Mouse (Mus musculus): Measurements from ENCODE around the gene Zbtb42.

Gene Zbtb42

DNA sequence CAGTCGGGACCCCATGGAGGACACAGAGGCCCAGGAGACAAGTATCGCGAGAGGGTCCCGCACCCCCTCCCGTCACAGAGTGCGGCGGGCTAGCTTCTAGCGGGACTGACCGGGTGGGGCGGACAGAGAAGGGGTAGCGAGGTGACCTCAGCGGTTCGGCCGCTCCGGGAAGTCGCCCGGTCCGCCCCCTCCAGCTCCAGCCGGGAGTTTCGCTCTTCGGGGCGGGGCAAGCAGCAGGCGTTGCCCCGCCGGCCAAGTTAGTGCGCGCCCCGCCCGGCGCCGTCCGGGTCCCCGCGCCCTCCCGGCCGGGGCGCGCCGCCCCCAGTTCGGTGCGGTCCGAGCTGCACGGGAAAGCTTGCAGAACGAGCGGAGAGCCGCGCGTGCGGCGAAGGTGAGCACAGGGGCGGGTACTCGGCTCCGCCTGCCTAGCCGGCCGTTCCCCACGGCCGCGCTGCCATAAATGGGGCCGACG is at the start of gene Zbtb42:
TSS of gene Zbtb42 (plus strand) at position 274 of the 472 bp plus-strand sequence.
- DNase-seq (ENCODE audit: low read depth, low spot score), result no peak

DNA sequence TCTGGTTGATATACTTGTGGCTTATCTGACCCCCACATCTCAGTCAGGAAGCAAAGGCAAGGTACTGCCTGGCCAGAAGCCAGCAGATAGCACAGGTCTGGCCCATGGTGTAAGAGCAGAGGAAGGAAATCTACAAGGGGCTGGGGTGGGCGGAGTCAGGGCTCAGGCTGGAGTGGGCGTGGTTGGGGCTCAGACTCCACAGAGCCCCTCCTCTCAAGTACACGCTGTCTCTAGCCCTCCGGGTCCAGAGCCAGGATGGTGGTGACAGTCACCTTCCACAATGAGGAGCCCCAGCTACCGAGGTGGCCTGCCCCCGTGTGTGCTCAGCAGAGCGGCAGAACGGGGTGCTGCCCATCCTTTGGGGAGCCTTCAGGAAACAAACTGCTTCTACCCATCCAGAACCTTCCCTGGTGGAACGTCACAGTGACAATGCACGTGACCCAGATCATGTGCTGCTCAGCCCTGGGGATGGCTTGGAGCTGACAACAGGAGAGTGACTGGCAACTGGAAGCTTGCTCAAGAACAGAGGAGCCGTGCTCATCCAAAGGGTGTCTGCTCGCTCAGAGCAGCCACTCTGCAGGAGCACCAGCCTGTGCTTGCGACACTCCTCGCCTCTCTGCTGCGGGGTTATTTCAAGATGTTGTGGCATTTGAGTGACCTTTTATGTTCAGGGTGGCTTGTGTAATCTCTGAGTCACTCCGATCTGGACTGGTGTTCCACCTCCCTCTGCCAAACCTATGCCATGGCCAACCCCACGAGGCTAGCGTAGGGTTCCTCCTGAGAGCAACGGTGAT is 49.5 kb upstream of the Zbtb42 start:
- DNase-seq (ENCODE audit: low read depth, low spot score), result no peak

GRCm38 (mm10) chr12:112630029-112630428 is 48.6 kb upstream of the Zbtb42 start:
- no peak for DNase-seq (ENCODE audit: low read depth, low spot score)

GRCm38 (mm10) chr12:112630796-112631195 is 47.8 kb upstream of the Zbtb42 start:
- DNase-seq (ENCODE audit: low read depth, low spot score), result no peak

DNA sequence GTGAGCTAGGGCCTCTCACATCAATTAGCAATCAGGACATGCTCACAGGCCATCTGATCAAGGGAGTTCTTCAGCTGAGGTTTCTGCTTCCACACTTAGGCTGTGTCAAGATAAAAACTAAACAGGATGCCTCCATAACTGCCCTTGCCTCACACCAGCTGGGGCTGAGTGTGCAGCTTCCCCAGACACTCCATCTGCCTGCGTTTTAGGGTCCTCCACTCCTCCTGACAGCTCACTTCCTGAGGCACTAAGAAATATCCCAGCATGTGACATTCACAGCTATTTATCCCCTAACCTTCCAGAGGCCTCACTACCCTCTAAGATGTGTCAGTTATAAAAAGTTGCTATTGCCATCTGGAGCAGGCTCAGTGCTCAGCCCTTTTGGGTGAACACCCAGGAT is 47.2 kb upstream of the Zbtb42 start:
- no peak for DNase-seq (ENCODE audit: low read depth, low spot score)

DNA sequence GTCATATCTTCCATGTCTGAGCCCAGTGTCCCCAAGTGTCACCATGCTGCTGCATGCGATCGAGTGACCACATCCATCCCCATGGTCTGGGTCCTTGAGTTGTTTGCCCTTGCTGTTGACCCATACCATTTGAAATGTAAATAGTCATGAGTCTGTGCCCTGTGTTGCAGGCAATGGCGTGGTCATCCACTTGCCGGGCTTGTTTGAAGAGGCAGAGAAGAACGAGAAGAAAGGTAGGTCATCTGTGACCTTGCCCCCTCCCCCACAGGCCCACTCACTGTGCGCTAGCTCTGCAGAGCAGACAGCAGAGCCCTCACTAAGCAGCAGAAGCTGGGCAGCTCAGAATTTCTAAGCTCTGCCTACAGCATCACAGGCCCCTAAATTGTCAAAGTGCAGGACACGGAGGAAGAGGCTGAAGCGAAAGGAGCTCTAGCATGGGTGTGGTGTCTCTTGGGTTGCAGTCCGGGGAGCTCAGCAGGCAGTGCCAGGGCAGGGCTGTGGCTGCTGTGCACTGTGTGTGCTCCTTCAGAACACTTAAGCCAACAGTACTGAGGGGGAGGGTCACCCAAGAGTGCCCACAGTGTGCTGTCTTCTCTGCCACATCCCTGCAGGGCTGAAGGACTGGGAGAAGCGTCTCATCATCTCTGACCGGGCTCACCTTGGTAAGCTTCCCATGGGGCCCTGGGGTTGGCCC is 46.4 kb upstream of the Zbtb42 start:
- no peak for DNase-seq (ENCODE audit: low read depth, low spot score)

- DNase-seq (ENCODE audit: low read depth, low spot score), result no peak
Measured at GRCm38 (mm10) chr12:112632907-112633306, 45.7 kb upstream of the Zbtb42 start.

GRCm38 (mm10) chr12:112633686-112634085 is 44.9 kb upstream of the Zbtb42 start:
- DNase-seq (ENCODE audit: low read depth, low spot score), result no peak

GRCm38 (mm10) chr12:112639526-112639925 is 39.1 kb upstream of the Zbtb42 start:
- DNase-seq (ENCODE audit: low read depth, low spot score), result no peak

DNA sequence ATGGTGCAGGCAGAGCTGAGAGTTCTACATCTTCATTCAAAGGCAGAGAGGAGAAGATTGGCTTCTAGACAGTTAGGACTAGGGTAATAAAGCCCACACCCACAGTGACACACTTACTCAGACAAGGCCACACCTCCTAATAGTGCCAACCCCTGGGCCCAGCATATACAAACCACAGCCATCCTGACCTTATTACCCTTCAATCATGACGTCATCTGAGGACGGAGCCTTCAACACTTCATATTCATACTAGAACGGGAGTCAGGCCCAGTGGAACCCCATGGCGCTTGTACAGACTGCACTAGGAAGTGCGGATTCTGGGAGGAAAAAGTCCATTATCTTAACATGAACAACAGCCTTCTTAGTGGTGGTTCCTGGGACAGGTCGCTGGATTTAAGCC is 35.5 kb upstream of the Zbtb42 start:
- no peak for DNase-seq (ENCODE audit: low read depth, low spot score)

GRCm38 (mm10) chr12:112644180-112644854 is 34.3 kb upstream of the Zbtb42 start, which contains the start of gene Siva1:
Gene Siva1 (plus strand): TSS chr12:112644679.
- DNase-seq (ENCODE audit: low read depth, low spot score), result peak; percentile 87

DNA sequence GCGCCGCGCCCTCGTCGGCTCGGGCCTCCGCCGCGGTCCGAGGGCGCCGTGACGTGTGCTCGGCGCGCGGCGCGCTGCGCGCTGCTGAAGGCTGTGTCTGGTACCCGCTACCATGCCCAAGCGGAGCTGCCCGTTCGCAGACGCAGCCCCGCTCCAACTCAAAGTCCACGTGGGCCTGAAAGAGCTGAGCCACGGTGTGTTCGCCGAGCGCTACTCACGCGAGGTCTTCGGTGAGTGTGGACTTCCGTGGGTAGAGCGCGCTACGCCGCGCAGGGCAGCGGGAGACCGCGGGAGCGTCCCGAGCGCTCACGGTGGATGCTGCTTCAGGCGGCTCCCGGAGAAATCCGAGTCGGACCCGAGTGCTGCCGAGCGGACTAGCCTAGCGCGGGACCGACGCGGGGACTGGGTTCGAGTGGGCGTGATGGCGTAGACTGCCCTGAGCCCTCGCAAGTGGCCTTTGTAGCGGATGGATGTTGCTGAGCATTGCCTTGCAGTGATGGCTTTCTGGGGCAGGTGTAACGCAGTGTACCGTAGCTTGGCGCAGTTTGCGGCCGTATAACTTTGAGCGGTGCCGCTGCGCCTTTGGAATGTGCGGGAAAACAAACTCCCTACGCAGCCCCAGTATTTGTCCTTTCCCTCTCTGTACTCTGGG is 33.6 kb upstream of the Zbtb42 start:
- no peak for DNase-seq (ENCODE audit: low read depth, low spot score)

DNA sequence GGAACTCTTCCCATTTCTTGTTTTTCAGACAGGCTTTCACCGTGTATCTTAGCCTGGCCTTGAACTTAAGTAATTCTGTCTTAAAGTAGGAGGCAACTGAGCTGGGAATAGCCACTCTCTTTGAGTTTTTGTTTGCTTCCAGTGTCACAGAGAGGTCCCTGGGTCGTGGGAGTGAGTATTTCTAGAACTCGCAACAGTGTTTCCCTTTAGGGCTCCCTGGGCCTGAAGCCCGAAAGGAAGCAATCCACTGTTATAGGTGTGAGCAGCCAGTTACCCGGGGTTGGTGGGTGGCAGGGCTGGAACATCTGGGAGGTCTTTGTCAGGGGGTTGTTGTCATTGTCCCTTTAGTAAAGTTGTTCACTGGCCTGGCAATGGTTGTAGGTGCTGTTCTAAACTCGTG is 32.5 kb upstream of the Zbtb42 start:
- DNase-seq (ENCODE audit: low read depth, low spot score), result no peak

GRCm38 (mm10) chr12:112648081-112648480 is 30.5 kb upstream of the Zbtb42 start:
- DNase-seq (ENCODE audit: low read depth, low spot score), result no peak

GRCm38 (mm10) chr12:112651778-112652439 is 26.7 kb upstream of the Zbtb42 start:
- no peak for DNase-seq (ENCODE audit: low read depth, low spot score)

DNA sequence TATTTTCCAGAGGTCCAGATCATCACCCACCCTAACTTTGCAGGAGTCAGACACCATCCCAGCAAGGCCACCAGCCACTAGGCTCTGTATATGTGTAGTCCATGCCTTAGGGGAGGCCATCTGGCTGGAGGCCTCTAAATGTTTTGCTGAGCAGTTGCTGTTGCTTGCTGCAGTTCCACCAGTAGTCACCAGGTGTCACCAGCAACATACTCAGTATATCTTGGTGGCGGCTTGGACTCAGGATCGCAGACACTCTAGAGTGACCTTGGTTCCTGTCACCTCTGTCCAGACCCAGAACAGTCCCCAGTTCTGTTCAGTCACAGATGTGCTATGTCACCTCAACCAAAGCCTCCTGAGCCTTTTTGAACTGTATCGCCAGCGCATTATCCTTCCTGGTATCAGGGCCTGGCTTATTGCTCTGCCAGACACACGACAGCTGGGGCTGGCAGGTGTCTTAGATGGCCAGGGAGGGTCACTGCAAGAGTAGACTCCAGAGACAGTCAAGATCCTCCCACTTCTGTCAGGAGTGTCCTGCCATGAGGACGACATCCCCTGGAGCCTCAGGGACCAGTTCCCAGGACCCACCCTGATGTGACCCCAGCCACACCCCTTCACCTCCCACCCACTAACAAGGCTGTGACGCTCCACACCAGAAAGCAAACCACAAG is 25.3 kb upstream of the Zbtb42 start:
- DNase-seq (ENCODE audit: low read depth, low spot score), result peak; percentile 54

- DNase-seq (ENCODE audit: low read depth, low spot score), result no peak
Measured at GRCm38 (mm10) chr12:112654076-112654475, 24.6 kb upstream of the Zbtb42 start.

DNA sequence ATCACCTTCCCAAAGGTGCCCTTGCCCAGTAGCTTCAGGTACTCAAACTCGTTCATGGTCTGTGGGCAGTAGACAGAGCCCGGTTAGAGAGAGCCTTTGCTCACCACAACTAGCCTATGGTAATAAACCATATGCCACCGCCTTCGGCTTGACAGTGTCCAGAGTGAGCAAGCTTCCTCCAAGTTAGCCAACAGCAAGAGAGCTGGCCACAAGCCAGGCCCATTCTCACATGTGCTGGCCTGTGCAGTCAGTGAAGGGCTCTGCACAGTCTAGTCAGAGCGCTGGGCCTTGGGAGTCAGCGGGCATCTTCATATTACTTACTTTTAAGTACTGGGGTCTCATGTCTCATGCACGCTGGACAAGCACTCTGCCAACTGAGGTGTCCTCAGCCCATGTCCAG is 20.0 kb upstream of the Zbtb42 start:
- DNase-seq (ENCODE audit: low read depth, low spot score), result no peak

GRCm38 (mm10) chr12:112659109-112659508 is 19.5 kb upstream of the Zbtb42 start:
- no peak for DNase-seq (ENCODE audit: low read depth, low spot score)

DNA sequence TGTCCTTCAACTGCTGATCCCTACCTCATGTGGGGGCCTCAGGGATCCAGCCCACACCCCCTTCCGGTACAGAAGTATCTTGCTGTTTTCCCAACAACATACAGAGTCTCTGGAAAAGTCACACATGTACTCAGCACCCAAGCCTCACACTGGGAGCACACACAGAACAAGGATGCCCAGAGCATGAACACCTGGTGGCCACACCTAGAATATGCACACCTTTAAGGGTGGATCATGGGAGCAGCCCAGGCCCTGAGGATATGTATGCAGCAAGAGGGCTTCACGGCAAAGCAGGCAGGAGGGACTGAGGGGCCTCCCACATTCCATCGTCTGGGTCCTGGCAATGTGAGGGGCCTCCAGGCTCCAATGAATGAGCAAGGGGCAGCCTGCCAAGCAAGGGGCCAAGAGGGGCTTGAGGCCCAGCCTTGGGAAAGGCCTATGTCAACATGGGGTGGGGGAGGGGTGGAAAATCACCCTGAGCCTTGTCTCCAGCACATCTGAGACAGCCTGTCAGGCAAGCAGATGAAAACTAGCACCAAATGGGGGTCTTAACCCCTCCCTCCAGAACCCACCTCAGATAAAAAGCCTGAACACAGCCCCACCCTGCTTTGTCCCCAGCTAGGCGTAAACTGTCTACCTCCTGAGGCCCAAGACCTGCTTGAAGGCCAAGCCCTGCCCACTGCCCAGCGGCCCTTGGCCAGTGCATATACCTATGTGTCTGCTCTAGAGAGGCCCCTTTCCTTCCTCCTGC is 17.9 kb upstream of the Zbtb42 start:
- DNase-seq (ENCODE audit: low read depth, low spot score), result no peak

Data from c-Kit-negative CD71-positive TER-119-positive erythroid progenitor cells, embryonic 14.5 days (primary cell).